Mouse (Mus musculus) ES-E14 (cell line): ENCODE data around the gene Lifr.

Experiments used
- MAFK ChIP-seq: IDR thresholded peaks from 2 replicates; pipeline ENCODE4 v1.6.1; 2014; ENCODE audit warnings: mild to moderate bottlenecking, low read depth, low read length, inconsistent platforms; ENCODE audit not compliant: insufficient read depth
- ZC3H11A ChIP-seq: IDR thresholded peaks from 2 replicates; pipeline ENCODE4 v1.6.1; 2012; ENCODE audit warnings: low read depth, mild to moderate bottlenecking, inconsistent platforms, low read length, borderline replicate concordance

DNA sequence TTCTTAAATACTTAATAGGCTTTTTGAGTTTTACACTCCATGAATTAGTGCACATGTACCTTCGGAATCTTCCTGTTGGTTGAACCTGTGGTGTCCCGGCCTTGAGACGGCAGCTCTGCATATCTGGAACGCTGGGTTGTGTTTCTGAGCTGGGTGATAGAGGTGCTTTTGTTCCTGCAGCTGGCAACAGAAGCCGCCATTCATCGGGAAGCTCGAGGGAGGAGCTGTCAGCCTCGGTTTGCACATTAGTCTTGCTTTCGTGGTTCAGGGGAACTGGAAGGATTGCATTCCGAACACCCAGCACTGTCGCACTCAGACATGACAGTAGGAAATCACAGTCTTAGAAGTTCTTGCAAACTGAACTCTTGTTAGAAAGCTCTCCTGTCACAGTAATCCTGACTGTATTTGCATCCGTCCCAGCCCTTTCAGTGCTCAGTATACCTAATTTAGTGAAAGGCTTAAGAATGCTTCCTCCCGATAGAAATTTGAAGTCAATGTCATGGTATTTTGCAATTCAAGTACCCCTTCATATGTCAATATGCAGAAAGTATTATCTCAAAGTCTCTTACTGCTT, 103.8 kb downstream of the Lifr start:
- TF ChIP-seq ZC3H11A (no peak), MAFK (no peak)
